Mouse (Mus musculus) liver, embryonic 12.5 days (tissue): Measurements from ENCODE around the gene Crebrf. TPM values are rescaled to one million over a fixed set of nuclear protein-coding genes. Genes with fewer than 3 reads are reported as not detected.

Experiments used
- ATAC-seq: fragments of 200-750 bp; cut with Nextera tagmentation; 2 replicates; pipeline ENCODE4 v1.8.0; 2017; ENCODE audit warnings: moderate number of reproducible peaks, mild to moderate bottlenecking, moderate library complexity
- H3K27ac ChIP-seq: fragments of 300-500 bp; sonication (generic); 2 replicates; pipeline ENCODE4 v1.5.1; 2016; ENCODE audit warnings: mild to moderate bottlenecking
- H3K27me3 ChIP-seq: fragments of 300-500 bp; sonication (generic); replicated peaks from 2 replicates; pipeline ENCODE4 v1.6.1; 2016; ENCODE audit warnings: mild to moderate bottlenecking, moderate library complexity
- H3K36me3 ChIP-seq: fragments of 300-500 bp; sonication (generic); 2 replicates; pipeline ENCODE4 v1.6.1; 2016; ENCODE audit warnings: mild to moderate bottlenecking, moderate library complexity
- H3K4me1 ChIP-seq: fragments of 300-500 bp; sonication (generic); 2 replicates; pipeline ENCODE4 v1.6.1; 2016
- H3K4me2 ChIP-seq: fragments of 300-500 bp; sonication (generic); 2 replicates; pipeline ENCODE4 v1.6.1; 2016; ENCODE audit warnings: mild to moderate bottlenecking, moderate library complexity
- H3K4me3 ChIP-seq: fragments of 300-500 bp; sonication (generic); 2 replicates; pipeline ENCODE4 v1.5.1; 2016; ENCODE audit warnings: mild to moderate bottlenecking, moderate library complexity
- H3K9ac ChIP-seq: fragments of 300-500 bp; sonication (generic); 2 replicates; pipeline ENCODE4 v1.6.1; 2016; ENCODE audit warnings: mild to moderate bottlenecking, moderate library complexity
- H3K9me3 ChIP-seq: fragments of 300-500 bp; sonication (generic); replicated peaks from 2 replicates; pipeline ENCODE4 v1.6.1; 2016; ENCODE audit warnings: mild to moderate bottlenecking, moderate library complexity
- WGBS: fragments of 180-500 bp; shearing (Covaris S2); methylation state at CpG from one replicate; pipeline ENCODE4 v1.1.7; 2016; ENCODE audit not compliant: insufficient replicate concordance; 5-methylcytosine and 5-hydroxymethylcytosine counted together
- polyA plus RNA-seq: library from polyadenylated mRNA; unstranded; fragments of >200 nt; fragmentation: Nextera tagmentation; extraction: Ambion mirVana; gene quantifications from 2 replicates; pipeline ENCODE4 v1.2.1, GENCODE M21; 2016

Gene Crebrf
- polyA plus RNA-seq, 1 experiment from 2014 or later: 2.1 TPM

DNA sequence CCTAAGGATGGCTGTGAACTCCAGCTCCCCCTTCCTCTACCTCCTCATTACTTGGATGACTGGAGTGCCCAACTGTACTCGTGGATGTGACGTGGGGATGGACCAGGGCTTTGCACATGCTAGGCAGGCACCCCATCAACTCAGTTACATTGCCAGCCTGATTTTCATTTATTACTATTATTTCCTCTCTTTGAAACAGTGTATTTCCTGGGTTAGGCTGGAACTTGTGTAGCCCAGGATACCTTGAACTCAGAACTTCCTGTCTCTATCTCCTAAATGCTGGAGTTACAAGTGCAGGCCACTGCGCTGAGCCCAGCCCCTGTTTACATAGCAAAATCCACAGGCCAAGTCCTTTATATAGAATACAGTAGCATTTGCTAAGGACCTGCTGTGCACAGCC is 87.4 kb downstream of the Crebrf start:
- H3K4me2 ChIP-seq: no peak overlapping the region
- no peak overlapping the region for H3K27ac ChIP-seq
- H3K36me3 ChIP-seq: no peaks in the 10 kb centered on the region
- no peak for ATAC-seq
- no peaks in the 10 kb centered on the region for H3K4me1 ChIP-seq
- H3K27me3 ChIP-seq: peaks cover 9% of the 10 kb centered on the region; the same call in 1 of the 2 replicates
- 77% methylated on average over 3 of the region's 3 CpGs for WGBS
- no peak overlapping the region for H3K9ac ChIP-seq
- no peaks in the 10 kb centered on the region for H3K9me3 ChIP-seq
- no peak overlapping the region for H3K4me3 ChIP-seq

DNA sequence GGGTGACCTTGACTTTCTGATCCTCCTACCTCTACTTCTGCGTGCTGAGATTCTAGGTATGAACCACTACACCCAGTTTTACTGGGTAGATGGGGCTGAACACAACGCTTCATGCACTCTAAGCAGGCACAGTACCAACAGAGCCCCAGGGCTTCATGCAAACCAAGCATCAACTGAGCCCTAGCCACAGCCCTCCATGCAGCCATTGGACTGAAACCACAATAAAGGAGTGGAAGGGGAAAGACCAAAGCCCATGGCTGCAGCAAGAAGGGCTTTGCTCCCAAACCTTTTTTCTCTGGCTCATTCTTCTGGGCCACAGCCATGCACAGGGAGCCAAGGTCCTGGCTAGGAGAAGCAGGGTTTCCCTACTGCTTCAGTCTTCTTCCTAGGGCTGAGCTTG is 97.2 kb downstream of the Crebrf start:
- Histone ChIP-seq H3K9me3 (no peaks in the 10 kb centered on the region), H3K4me1 (no peaks in the 10 kb centered on the region), H3K36me3 (no peaks in the 10 kb centered on the region), H3K4me2 (no peak overlapping the region), H3K27ac (no peak overlapping the region), H3K4me3 (no peak overlapping the region), H3K27me3 (peaks cover 47% of the 10 kb centered on the region), H3K9ac (no peak overlapping the region)
- ATAC-seq: no peak
- 40% methylated on average over 2 of the region's 2 CpGs for WGBS

DNA sequence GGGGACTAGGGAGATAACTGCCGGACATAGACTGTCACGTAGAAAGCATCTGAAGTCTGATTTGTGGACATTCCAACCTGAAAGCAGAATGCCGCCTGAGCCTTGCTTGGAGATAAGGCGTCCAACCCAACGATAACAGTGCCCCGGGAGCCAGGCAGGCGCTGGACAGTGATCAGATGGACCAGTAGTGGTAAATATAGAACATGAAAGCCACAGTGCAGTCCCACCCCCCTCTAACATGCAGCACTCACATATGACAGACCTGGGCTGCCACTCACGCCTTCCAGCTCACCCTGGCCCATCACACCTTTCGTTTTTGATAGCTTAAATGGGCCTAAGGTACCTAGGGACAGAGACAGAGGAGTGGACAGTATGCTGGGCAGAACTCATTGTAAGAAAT is 98.0 kb downstream of the Crebrf start:
- Histone ChIP-seq H3K9me3 (no peaks in the 10 kb centered on the region), H3K27ac (no peak overlapping the region), H3K9ac (no peak overlapping the region), H3K36me3 (no peaks in the 10 kb centered on the region), H3K4me2 (no peak overlapping the region), H3K27me3 (peaks cover 55% of the 10 kb centered on the region), H3K4me3 (no peak overlapping the region), H3K4me1 (no peaks in the 10 kb centered on the region)
- ATAC-seq: no peak
- 57% methylated on average over 9 of the region's 9 CpGs for WGBS

DNA sequence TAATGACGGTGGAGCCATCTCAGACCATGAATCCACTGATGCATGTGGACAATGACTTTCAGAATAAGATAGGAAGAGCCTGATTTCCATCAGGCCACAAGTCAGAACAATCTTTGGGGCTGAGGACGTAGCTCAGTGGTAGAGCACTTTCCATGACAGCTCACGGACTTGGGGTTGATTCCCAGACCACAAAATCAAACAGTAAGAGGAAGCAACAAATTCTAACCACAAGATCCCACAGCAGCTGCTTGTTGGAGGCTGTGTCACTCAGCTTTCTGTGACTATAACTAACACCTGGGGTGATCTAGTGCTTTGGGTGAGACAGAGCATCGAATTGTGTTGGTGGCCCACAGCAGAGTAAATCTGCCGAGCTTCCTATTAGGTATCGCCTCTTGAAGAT is 101.4 kb downstream of the Crebrf start:
- Histone ChIP-seq H3K4me3 (no peak overlapping the region), H3K27ac (no peak overlapping the region), H3K9me3 (no peaks in the 10 kb centered on the region), H3K27me3 (peaks cover 49% of the 10 kb centered on the region), H3K4me2 (no peak overlapping the region), H3K4me1 (no peaks in the 10 kb centered on the region), H3K9ac (no peak overlapping the region), H3K36me3 (no peaks in the 10 kb centered on the region)
- WGBS: 43% methylated on average over 6 of the region's 6 CpGs
- no peak for ATAC-seq

DNA sequence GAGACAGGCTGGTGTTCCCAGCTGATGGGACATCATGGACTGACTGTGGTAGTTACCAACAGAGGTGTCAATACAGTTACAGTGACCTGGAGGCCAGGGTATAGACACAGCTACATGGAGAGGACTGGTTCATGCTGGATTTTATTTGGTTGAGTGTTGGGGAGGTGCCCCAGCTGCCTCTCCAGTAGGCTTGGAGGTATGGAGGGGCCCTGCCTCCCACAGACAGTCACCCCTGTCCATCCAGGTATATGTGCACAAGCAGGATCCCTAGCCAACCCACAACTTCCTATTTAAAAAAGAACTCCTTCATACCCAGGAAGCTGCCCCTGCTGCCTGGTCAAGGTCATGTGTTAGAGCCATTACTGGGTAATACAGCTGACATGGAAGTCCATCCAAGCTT is 102.3 kb downstream of the Crebrf start:
- Histone ChIP-seq H3K27ac (no peak overlapping the region), H3K4me1 (no peaks in the 10 kb centered on the region), H3K9ac (no peak overlapping the region), H3K36me3 (no peaks in the 10 kb centered on the region), H3K4me2 (no peak overlapping the region), H3K9me3 (no peaks in the 10 kb centered on the region), H3K27me3 (peaks cover 39% of the 10 kb centered on the region), H3K4me3 (no peak overlapping the region)
- no peak for ATAC-seq

DNA sequence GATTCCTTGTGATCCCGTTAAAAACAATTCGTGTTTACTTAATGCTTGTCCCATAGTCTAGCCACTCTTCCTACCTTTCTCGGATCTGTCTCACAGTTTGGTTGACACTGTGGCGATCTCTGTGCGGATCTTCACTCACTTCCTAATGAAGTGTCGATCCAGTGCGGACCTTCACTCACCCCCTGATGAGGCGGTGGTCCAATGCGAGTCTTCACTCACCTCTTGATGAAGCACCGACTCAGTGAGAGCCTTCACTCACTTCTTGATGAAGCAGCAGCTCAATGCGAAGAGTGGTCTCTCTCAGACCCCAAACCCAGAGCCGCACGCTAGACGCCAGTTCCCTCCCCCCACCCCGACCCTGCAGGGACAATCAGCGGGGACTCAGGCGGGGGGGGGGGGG is 110.7 kb downstream of the Crebrf start:
- Histone ChIP-seq H3K9me3 (no peaks in the 10 kb centered on the region), H3K36me3 (no peaks in the 10 kb centered on the region), H3K4me2 (no peak overlapping the region), H3K27me3 (peaks cover 42% of the 10 kb centered on the region), H3K4me1 (no peaks in the 10 kb centered on the region), H3K9ac (no peak overlapping the region), H3K27ac (no peak overlapping the region), H3K4me3 (no peak overlapping the region)
- WGBS: 48% methylated on average over 15 of the region's 17 CpGs
- no peak for ATAC-seq

Other genes starting within 250 kb of the Crebrf start
- 44.6 and 45.7 TPM in 2 replicates for gene Ergic1, start 154.2 kb upstream of the Crebrf start, polyA plus RNA-seq
- 28.6 and 28.7 TPM in 2 replicates for gene Dusp1, start 153.5 kb upstream of the Crebrf start, polyA plus RNA-seq
- gene Atp6v0e, start 52.4 kb upstream of the Crebrf start, polyA plus RNA-seq: 177 and 179 TPM in 2 replicates
- 28.3 and 31.0 TPM in 2 replicates for gene Bnip1, start 65.4 kb downstream of the Crebrf start, polyA plus RNA-seq
- 0.13 and 0.19 TPM in 2 replicates for gene Nkx2-5, start 129.4 kb downstream of the Crebrf start, polyA plus RNA-seq
- 6.6 and 8.1 TPM in 2 replicates for gene Kifc5b, start 201.4 kb downstream of the Crebrf start, polyA plus RNA-seq
- 2.7 TPM in 2 replicates for gene Phf1, start 217.4 kb downstream of the Crebrf start, polyA plus RNA-seq
- 119 and 129 TPM in 2 replicates for gene Cuta, start 223.9 kb downstream of the Crebrf start, polyA plus RNA-seq
- gene Syngap1, start 225.6 kb downstream of the Crebrf start, polyA plus RNA-seq: 0.29 and 0.36 TPM in 2 replicates